22 mouse cellular contexts compared by ENCODE assay signal in genomic region chr13:57641649-57642048, GRCm38 (mm10).
DNase-seq lines count a peak whose midpoint lies in the region; ATAC-seq and TF ChIP-seq lines count a peak whose summit lies in the region.
"Had no signal": no experiment of that assay in that cellular context is flagged by ENCODE, and none has a peak within 500 bp of the region (broad histone marks: within the 10 kb centered on the region; RNA-seq: fewer than 3 reads in every experiment).

No protein-coding gene starts in this region.

- H3K9ac ChIP-seq in lung, postnatal 0 days (replicated peaks; ENCODE audit: low read depth), result no peak overlapping the region
- no peak overlapping the region for H3K9ac ChIP-seq in midbrain, embryonic 11.5 days (ENCODE audit: low read length)

- no peak overlapping the region; the same call in 1 of the 2 replicates for H3K27ac ChIP-seq in heart, embryonic 10.5 days
- H3K27ac ChIP-seq in lung, postnatal 0 days (ENCODE audit: low read length), result no peak overlapping the region
- H3K27ac ChIP-seq in midbrain, embryonic 11.5 days (ENCODE audit: low read depth, low read length), result no peak overlapping the region
- no peak overlapping the region; the same call in 1 of the 2 replicates for H3K27ac ChIP-seq in midbrain, embryonic 10.5 days (replicated peaks)

- H3K4me2 ChIP-seq in lung, postnatal 0 days (replicated peaks; ENCODE audit: low read depth, low read length), result no peak overlapping the region
- H3K4me2 ChIP-seq in midbrain, embryonic 11.5 days, result no peak overlapping the region

- peaks cover 13% of the 10 kb centered on the region for H3K4me1 ChIP-seq in heart, embryonic 10.5 days
- no peaks in the 10 kb centered on the region for H3K4me1 ChIP-seq in lung, postnatal 0 days (ENCODE audit: insufficient read depth, low read depth, low read length)
- H3K4me1 ChIP-seq in midbrain, embryonic 11.5 days (ENCODE audit: control insufficient read depth, insufficient read depth, low read length), result no peaks in the 10 kb centered on the region
- H3K4me1 ChIP-seq in midbrain, embryonic 10.5 days, result peaks cover 7% of the 10 kb centered on the region; the same call in 1 of the 2 replicates

- no peaks in the 10 kb centered on the region for H3K9me3 ChIP-seq in heart, embryonic 10.5 days
- H3K9me3 ChIP-seq in lung, postnatal 0 days (ENCODE audit: low read length), result no peaks in the 10 kb centered on the region
- H3K9me3 ChIP-seq in midbrain, embryonic 11.5 days (ENCODE audit: control insufficient read depth, low read length), result no peaks in the 10 kb centered on the region
- no peaks in the 10 kb centered on the region for H3K9me3 ChIP-seq in midbrain, embryonic 10.5 days (replicated peaks)

- no peak for TF ChIP-seq CTCF in lung, postnatal 0 days (IDR thresholded peaks at IDR 0.05)

- H3K27me3 ChIP-seq in heart, embryonic 10.5 days (ENCODE audit: insufficient read depth, poor library complexity, severe bottlenecking), result peaks cover 6% of the 10 kb centered on the region
- no peaks in the 10 kb centered on the region for H3K27me3 ChIP-seq in lung, postnatal 0 days (replicated peaks; ENCODE audit: insufficient read depth, low read length)
- H3K27me3 ChIP-seq in midbrain, embryonic 11.5 days (ENCODE audit: control insufficient read depth, insufficient read depth, low read length), result no peaks in the 10 kb centered on the region
- 0 out of 2 replicates have a peak, but pooled peaks cover 11% of the 10 kb centered on the region for H3K27me3 ChIP-seq in midbrain, embryonic 10.5 days (ENCODE audit: low read depth, poor library complexity, severe bottlenecking)
- H3K27me3 ChIP-seq: CH12.LX had no signal

- ATAC-seq in lung, postnatal 0 days, result no peak
- ATAC-seq in midbrain, embryonic 11.5 days (ENCODE audit: low FRiP score), result no peak
- ATAC-seq: activated CD4-positive, CD25-positive, alpha-beta regulatory T cell, adult 4 months; CD4-positive, CD25-positive, alpha-beta regulatory T cell, adult 4 months; Patski had no signal

- no peak for TF ChIP-seq EP300 in lung, postnatal 0 days (IDR thresholded peaks at IDR 0.05)

- peak; percentile 81 for DNase-seq in heart, adult 11 months
- DNase-seq in heart, embryonic 10.5 days (ENCODE audit: low spot score), result no peak
- peak; percentile 12 to 14 for DNase-seq in heart, postnatal 10 days
- no peak for DNase-seq in heart, postnatal 14 days
- peak; percentile 1 for DNase-seq in lung, postnatal 25 days (ENCODE audit: low spot score)
- DNase-seq in lung, postnatal 0 days (ENCODE audit: low spot score), result no peak
- peak; percentile 51 for DNase-seq in midbrain, embryonic 11.5 days (ENCODE audit: low spot score, missing footprints)
- no peak for DNase-seq in midbrain, embryonic 10.5 days (ENCODE audit: low spot score)
- DNase-seq: adrenal gland, adult 2 months; adrenal gland, adult 8-10 months; adrenal gland, postnatal 10 days; adrenal gland, postnatal 14 days; adrenal gland, postnatal 25 days; adrenal gland, postnatal 36 days; B cell, adult 2 months; cerebellum, adult 11 months; cerebellum, adult 11-12 months had no signal

- no peak overlapping the region for H3K4me3 ChIP-seq in heart, embryonic 10.5 days
- no peak overlapping the region for H3K4me3 ChIP-seq in lung, postnatal 0 days (ENCODE audit: low read depth, low read length)
- H3K4me3 ChIP-seq in midbrain, embryonic 11.5 days (ENCODE audit: low read depth, low read length), result no peak overlapping the region
- no peak overlapping the region for H3K4me3 ChIP-seq in midbrain, embryonic 10.5 days

- 61% methylated on average over 4 of the region's 4 CpGs for WGBS in heart, embryonic 10.5 days
- WGBS in lung, postnatal 0 days, result 77% methylated on average over 4 of the region's 4 CpGs
- WGBS in midbrain, embryonic 11.5 days, result 86% methylated on average over 4 of the region's 4 CpGs
- 90% methylated on average over 4 of the region's 4 CpGs for WGBS in midbrain, embryonic 10.5 days

- no peaks in the 10 kb centered on the region for H3K36me3 ChIP-seq in heart, embryonic 10.5 days
- no peaks in the 10 kb centered on the region for H3K36me3 ChIP-seq in lung, postnatal 0 days (ENCODE audit: insufficient read depth, low read length)
- H3K36me3 ChIP-seq in midbrain, embryonic 11.5 days (ENCODE audit: control insufficient read depth, insufficient read depth, low read length), result no peaks in the 10 kb centered on the region
- H3K36me3 ChIP-seq in midbrain, embryonic 10.5 days, result no peaks in the 10 kb centered on the region
- H3K36me3 ChIP-seq: G1E had no signal

- intact Hi-C loops in heart, postnatal 10 days (cut with DNase I), result no loop called here
- intact Hi-C loops in heart, postnatal 14 days (cut with DNase I), result no loop called here

Comparison
In these comparisons a context has a peak if more than half of its experiments do, and no peak if none do; other contexts are left out.
1. DNase-seq: peak in heart, adult 11 months (single experiment), heart, postnatal 10 days (2 of 2), lung, postnatal 25 days (single experiment) and midbrain, embryonic 11.5 days (single experiment); none in heart, embryonic 10.5 days (single experiment), heart, postnatal 14 days (0 of 2), lung, postnatal 0 days (single experiment) and midbrain, embryonic 10.5 days (single experiment).